Mouse (Mus musculus) embryo, embryonic 11 days (tissue): ENCODE measurements around the gene Olfr916.

ENCODE experiments used
- DNase-seq: peaks from one replicate; pipeline ENCODE4 v3.0.0-alpha.2; 2015

The Olfr916 gene

DNA sequence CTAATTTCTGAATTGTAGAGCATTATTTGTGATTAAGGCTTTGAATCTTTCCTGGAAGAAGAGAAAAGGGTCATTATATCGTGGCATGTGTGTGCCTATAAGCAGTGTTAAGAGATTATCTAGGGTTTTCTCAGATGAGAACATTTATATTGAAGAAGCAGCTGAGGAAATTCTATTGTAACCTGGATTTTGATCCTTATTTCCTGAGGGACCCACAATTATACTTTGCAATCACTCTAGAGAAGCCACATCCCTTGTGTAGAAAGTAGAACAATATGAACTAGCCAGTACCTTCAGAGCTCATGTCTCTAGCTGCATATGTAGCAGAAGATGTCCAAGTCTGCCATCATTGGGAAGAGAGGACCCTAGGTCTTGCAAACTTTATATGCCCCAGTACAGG lies at the start of gene Olfr916:
Olfr916 (minus strand) TSS at position 101 of the 400 bp plus-strand sequence.
- no peak for DNase-seq

DNA sequence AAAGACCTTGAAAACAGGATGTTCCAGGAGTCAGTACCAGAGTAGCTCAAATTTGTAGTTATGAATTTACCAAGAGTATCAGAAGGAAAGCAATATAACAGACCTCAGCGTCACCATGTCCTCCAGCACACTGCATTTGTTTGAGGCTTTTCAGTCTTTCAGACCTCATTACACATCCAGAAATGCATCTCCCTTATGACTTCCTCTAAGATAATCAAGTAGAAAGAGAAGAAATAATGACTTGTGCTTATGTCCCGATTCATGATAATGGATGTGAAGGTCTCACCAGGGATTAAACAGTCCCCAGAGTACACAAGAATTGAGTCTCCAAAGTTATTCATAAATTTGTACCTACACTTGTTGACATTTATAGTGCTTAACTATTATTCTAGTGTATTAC lies 14.8 kb upstream of the Olfr916 start, which contains the start of gene Olfr918:
Olfr918 (minus strand) TSS at position 101 of the 400 bp plus-strand sequence.
- DNase-seq, result no peak

DNA sequence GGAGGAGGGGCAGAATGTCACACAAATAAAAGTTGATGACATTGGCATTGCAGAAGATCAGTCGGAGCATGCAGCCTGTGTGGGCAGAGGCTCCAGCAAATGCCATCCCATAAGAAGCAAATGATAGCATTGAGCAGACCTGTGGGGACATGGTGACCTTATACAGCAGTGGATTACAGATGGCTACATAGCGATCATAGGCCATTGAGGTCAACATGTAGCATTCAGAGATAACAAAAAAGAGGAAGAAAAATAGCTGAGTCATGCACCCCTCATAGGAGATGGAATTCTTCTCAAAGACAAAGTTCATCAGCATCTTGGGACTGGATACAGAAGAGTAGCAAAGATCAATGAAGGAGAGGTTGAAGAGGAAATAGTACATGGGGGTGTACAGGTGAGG lies 13.2 kb upstream of the Olfr916 start:
- DNase-seq, result no peak

DNA sequence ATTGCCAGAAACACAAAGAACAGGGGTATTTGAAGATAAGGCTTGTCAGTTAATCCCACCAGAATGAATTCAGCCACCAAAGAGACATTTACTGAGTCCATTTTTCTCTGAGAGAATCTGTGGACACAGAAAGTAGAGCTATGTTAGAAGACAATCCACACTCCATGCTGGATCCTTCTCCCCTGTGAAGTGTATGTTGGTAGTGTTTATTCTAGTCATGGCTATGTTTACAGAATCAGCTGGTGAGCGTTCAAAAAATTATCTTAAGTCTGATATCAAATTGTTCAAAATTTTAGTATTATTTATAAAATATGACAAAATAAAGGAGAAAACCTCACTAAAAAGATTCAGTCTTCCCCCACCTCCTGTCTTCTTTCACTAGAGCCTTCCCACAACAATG lies 6.1 kb upstream of the Olfr916 start, which contains the start of gene Olfr917:
Olfr917 (minus strand) TSS at position 101 of the 400 bp plus-strand sequence.
- DNase-seq, result no peak

DNA sequence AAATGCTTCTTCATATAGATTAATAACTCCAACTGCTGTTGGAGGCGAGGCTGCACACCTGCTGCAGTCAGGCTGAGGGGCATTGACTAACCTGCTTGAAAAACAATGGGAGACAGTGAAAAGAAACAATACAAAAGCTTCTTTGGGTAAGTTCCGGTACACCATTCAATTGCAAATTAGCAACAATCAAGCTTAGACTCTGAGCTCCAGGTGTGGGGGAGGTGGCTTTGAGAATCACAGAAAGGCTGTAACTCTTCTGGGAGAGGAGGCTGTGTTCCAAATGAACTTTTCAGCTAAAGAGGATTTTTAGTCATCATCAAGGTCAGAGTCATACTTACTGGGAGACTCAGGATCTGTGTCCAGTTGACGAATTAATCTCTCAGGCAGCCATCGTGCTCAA lies 27.3 kb downstream of the Olfr916 start:
- no peak for DNase-seq
